Mouse (Mus musculus) limb, embryonic 14.5 days (tissue): ENCODE results near the gene Ggt5. TPM values are rescaled to one million over a fixed set of nuclear protein-coding genes. Genes with fewer than 3 reads are reported as not detected.
A peak's percentile ranks its signal among the peaks of the same experiment; 100 is the strongest.

Source experiments
- ATAC-seq: fragments of 200-750 bp; cut with Nextera tagmentation; 2 replicates; pipeline ENCODE4 v1.8.0; 2017; ENCODE audit warnings: low read depth, moderate number of reproducible peaks, moderate TSS enrichment; ENCODE audit not compliant: low FRiP score
- DNase-seq: peaks from one replicate; pipeline ENCODE4 v3.0.0-alpha.2; 2015; ENCODE audit warnings: low spot score
- H3K27ac ChIP-seq: fragments of 300-500 bp; sonication (generic); replicated peaks from 2 replicates; pipeline ENCODE4 v1.5.1; 2014; ENCODE audit warnings: low read depth, mild to moderate bottlenecking, low read length, moderate library complexity, mixed read lengths
- H3K27me3 ChIP-seq: fragments of 300-500 bp; sonication (generic); 2 replicates; pipeline ENCODE4 v1.6.1; 2014; ENCODE audit warnings: low read length, mixed read lengths; ENCODE audit not compliant: control insufficient read depth, insufficient read depth
- H3K36me3 ChIP-seq: fragments of 300-500 bp; sonication (generic); 2 replicates; pipeline ENCODE4 v1.6.1; 2014; ENCODE audit warnings: mild to moderate bottlenecking, low read length, moderate library complexity, mixed read lengths; ENCODE audit not compliant: control insufficient read depth, insufficient read depth
- H3K4me1 ChIP-seq: fragments of 300-500 bp; sonication (generic); 2 replicates; pipeline ENCODE4 v1.6.1; 2014; ENCODE audit warnings: antibody characterized with exemption, low read length, mixed read lengths; ENCODE audit not compliant: control insufficient read depth, insufficient read depth
- H3K4me2 ChIP-seq: fragments of 300-500 bp; sonication (generic); replicated peaks from 2 replicates; pipeline ENCODE4 v1.6.1; 2014; ENCODE audit warnings: low read depth, mild to moderate bottlenecking, low read length, moderate library complexity; ENCODE audit not compliant: severe bottlenecking
- H3K4me3 ChIP-seq: fragments of 300-500 bp; sonication (generic); replicated peaks from 2 replicates; pipeline ENCODE4 v1.5.1; 2014; ENCODE audit warnings: low read length
- H3K9ac ChIP-seq: fragments of 300-500 bp; sonication (generic); 2 replicates; pipeline ENCODE4 v1.6.1; 2014; ENCODE audit warnings: mild to moderate bottlenecking, low read depth, low read length, moderate library complexity; ENCODE audit not compliant: severe bottlenecking
- H3K9me3 ChIP-seq: fragments of 300-500 bp; sonication (generic); 2 replicates; pipeline ENCODE4 v1.6.1; 2016; ENCODE audit warnings: low read length; ENCODE audit not compliant: control insufficient read depth
- POLR2A ChIP-seq: fragments of 200-500 bp; IDR thresholded peaks from 2 replicates; pipeline ENCODE4 v1.8.0; 2012; ENCODE audit warnings: inconsistent platforms, mild to moderate bottlenecking, moderate library complexity, borderline replicate concordance; ENCODE audit not compliant: insufficient read depth, insufficient read length; ENCODE audit errors: extremely low read depth
- WGBS: fragments of 180-500 bp; shearing (Covaris S2); extraction: QIAGEN DNeasy Blood & Tissue Kit; methylation state at CpG from one replicate; pipeline ENCODE4 v1.1.7; 2014; 5-methylcytosine and 5-hydroxymethylcytosine counted together
- polyA plus RNA-seq, 2 experiments: library from polyadenylated mRNA; depleted of rRNA in 1 of 2; stranded (reverse) in 1 of 2; unstranded in 1 of 2; fragments of >200 nt; fragmentation: Nextera tagmentation in 1 of 2; extraction: Ambion mirVana in 1 of 2; gene quantifications; 2 replicates each; pipeline versions ENCODE4 v1.2.1 to v1.2.3; 2012 to 2014

Ggt5 gene
- polyA plus RNA-seq, 2 experiments: 1.1 to 7.5 TPM

GRCm38 (mm10) chr10:75666451-75667030, 77.4 kb downstream of the Ggt5 start:
- H3K4me2 ChIP-seq: peak overlapping the region; percentile 97
- DNase-seq (no peak), ATAC-seq (no peak)
- peak overlapping the region; percentile 70 for H3K4me3 ChIP-seq
- peaks cover 5% of the 10 kb centered on the region; the same call in 1 of the 2 replicates for H3K4me1 ChIP-seq
- H3K9ac ChIP-seq: peak overlapping the region; percentile 73
- no peak for TF ChIP-seq POLR2A
- WGBS: 43% methylated on average over 4 of the region's 4 CpGs
- H3K9me3 ChIP-seq: no peaks in the 10 kb centered on the region
- no peaks in the 10 kb centered on the region for H3K27me3 ChIP-seq
- H3K36me3 ChIP-seq: peaks cover 15% of the 10 kb centered on the region; the same call in 1 of the 2 replicates
- H3K27ac ChIP-seq: no peak overlapping the region

Other genes starting within 250 kb of the Ggt5 start
- 0.38 and 0.55 TPM in 2 replicates for gene Upb1, start 188.2 kb upstream of the Ggt5 start, polyA plus RNA-seq (2012; rRNA removed)
- gene Upb1, start 188.2 kb upstream of the Ggt5 start, polyA plus RNA-seq (2014; fragmentation: Nextera tagmentation; extraction: Ambion mirVana): 0.84 and 1.4 TPM in 2 replicates
- gene Snrpd3, start 71.8 kb upstream of the Ggt5 start, polyA plus RNA-seq (2012; rRNA removed): 49.3 and 121 TPM in 2 replicates
- gene Snrpd3, start 71.8 kb upstream of the Ggt5 start, polyA plus RNA-seq (2014; fragmentation: Nextera tagmentation; extraction: Ambion mirVana): 171 and 173 TPM in 2 replicates
- gene Gucd1, start 71.4 kb upstream of the Ggt5 start, polyA plus RNA-seq (2012; rRNA removed): 34.0 and 37.5 TPM in 2 replicates
- gene Gucd1, start 71.4 kb upstream of the Ggt5 start, polyA plus RNA-seq (2014; fragmentation: Nextera tagmentation; extraction: Ambion mirVana): 35.1 and 39.2 TPM in 2 replicates
- 3.2 and 3.3 TPM in 2 replicates for gene Lrrc75b, start 29.0 kb upstream of the Ggt5 start, polyA plus RNA-seq (2012; rRNA removed)
- 2.5 and 3.2 TPM in 2 replicates for gene Lrrc75b, start 29.0 kb upstream of the Ggt5 start, polyA plus RNA-seq (2014; fragmentation: Nextera tagmentation; extraction: Ambion mirVana)
- gene Ggt1, start 27.7 kb upstream of the Ggt5 start, polyA plus RNA-seq (2012; rRNA removed): 1.3 TPM in 2 replicates
- gene Ggt1, start 27.7 kb upstream of the Ggt5 start, polyA plus RNA-seq (2014; fragmentation: Nextera tagmentation; extraction: Ambion mirVana): 0.34 and 1.1 TPM in 2 replicates
- gene Susd2, start 54.7 kb downstream of the Ggt5 start, polyA plus RNA-seq (2012; rRNA removed): 5.3 and 5.9 TPM in 2 replicates
- gene Susd2, start 54.7 kb downstream of the Ggt5 start, polyA plus RNA-seq (2014; fragmentation: Nextera tagmentation; extraction: Ambion mirVana): 5.2 and 6.3 TPM in 2 replicates
- gene Cabin1, start 175.0 kb downstream of the Ggt5 start, polyA plus RNA-seq (2012; rRNA removed): 42.6 and 51.6 TPM in 2 replicates
- 32.3 and 33.4 TPM in 2 replicates for gene Cabin1, start 175.0 kb downstream of the Ggt5 start, polyA plus RNA-seq (2014; fragmentation: Nextera tagmentation; extraction: Ambion mirVana)
- gene Ddt, start 184.1 kb downstream of the Ggt5 start, polyA plus RNA-seq (2012; rRNA removed): 53.7 and 74.9 TPM in 2 replicates
- gene Ddt, start 184.1 kb downstream of the Ggt5 start, polyA plus RNA-seq (2014; fragmentation: Nextera tagmentation; extraction: Ambion mirVana): 70.3 and 78.2 TPM in 2 replicates
- 0.38 and 0.49 TPM in 2 replicates for gene Gm20441, start 191.6 kb downstream of the Ggt5 start, polyA plus RNA-seq (2012; rRNA removed)
- 1.0 TPM in 1 of 2 replicates, not detected in the other for gene Gm20441, start 191.6 kb downstream of the Ggt5 start, polyA plus RNA-seq (2014; fragmentation: Nextera tagmentation; extraction: Ambion mirVana)
- 24.0 and 26.3 TPM in 2 replicates for gene Gstt3, start 192.1 kb downstream of the Ggt5 start, polyA plus RNA-seq (2012; rRNA removed)
- gene Gstt3, start 192.1 kb downstream of the Ggt5 start, polyA plus RNA-seq (2014; fragmentation: Nextera tagmentation; extraction: Ambion mirVana): 34.5 and 38.5 TPM in 2 replicates
- gene Gstt1, start 209.2 kb downstream of the Ggt5 start, polyA plus RNA-seq (2012; rRNA removed): 27.0 and 30.0 TPM in 2 replicates
- gene Gstt1, start 209.2 kb downstream of the Ggt5 start, polyA plus RNA-seq (2014; fragmentation: Nextera tagmentation; extraction: Ambion mirVana): 22.3 and 25.7 TPM in 2 replicates
- 0.08 TPM in 1 of 2 replicates, not detected in the other for gene Gstt4, start 233.2 kb downstream of the Ggt5 start, polyA plus RNA-seq (2012; rRNA removed)
- gene Gstt4, start 233.2 kb downstream of the Ggt5 start, polyA plus RNA-seq (2014; fragmentation: Nextera tagmentation; extraction: Ambion mirVana): not detected in 2 replicates
- gene Gstt2, start 248.1 kb downstream of the Ggt5 start, polyA plus RNA-seq (2012; rRNA removed): 24.8 and 28.7 TPM in 2 replicates
- gene Gstt2, start 248.1 kb downstream of the Ggt5 start, polyA plus RNA-seq (2014; fragmentation: Nextera tagmentation; extraction: Ambion mirVana): 12.3 and 17.5 TPM in 2 replicates